Mouse (Mus musculus) stomach, adult 2 months (tissue): ENCODE data around the gene Adgra3. TPM values are rescaled to one million over a fixed set of nuclear protein-coding genes. Genes with fewer than 3 reads are reported as not detected.

Experiments used
- polyA plus RNA-seq: library from polyadenylated mRNA; depleted of rRNA; stranded (reverse); fragments of >200 nt; gene quantifications from 2 replicates; pipeline ENCODE4 v1.2.3, GENCODE M21; 2012; rRNA removed

The Adgra3 gene
- polyA plus RNA-seq, result 6.4 and 7.8 TPM in 2 replicates

GRCm38 (mm10) chr5:50058421-50059286 lies at the start of gene Adgra3:
Adgra3 (minus strand) TSS chr5:50059006.

